Mouse (Mus musculus) kidney, adult 8-10 months (tissue): Measurements from ENCODE around the gene Gucy1a1.
A peak's percentile ranks its signal among the peaks of the same experiment; 100 is the strongest.
"Not testable (repeated sequence)": the region's sequence is repeated elsewhere in the genome, so short reads cannot be mapped to it uniquely, and the experiment has no call there.

Experiments used
- DNase-seq, 2 experiments: peaks; one replicate each; pipeline ENCODE4 v3.0.0; 2022

Gene Gucy1a1

DNA sequence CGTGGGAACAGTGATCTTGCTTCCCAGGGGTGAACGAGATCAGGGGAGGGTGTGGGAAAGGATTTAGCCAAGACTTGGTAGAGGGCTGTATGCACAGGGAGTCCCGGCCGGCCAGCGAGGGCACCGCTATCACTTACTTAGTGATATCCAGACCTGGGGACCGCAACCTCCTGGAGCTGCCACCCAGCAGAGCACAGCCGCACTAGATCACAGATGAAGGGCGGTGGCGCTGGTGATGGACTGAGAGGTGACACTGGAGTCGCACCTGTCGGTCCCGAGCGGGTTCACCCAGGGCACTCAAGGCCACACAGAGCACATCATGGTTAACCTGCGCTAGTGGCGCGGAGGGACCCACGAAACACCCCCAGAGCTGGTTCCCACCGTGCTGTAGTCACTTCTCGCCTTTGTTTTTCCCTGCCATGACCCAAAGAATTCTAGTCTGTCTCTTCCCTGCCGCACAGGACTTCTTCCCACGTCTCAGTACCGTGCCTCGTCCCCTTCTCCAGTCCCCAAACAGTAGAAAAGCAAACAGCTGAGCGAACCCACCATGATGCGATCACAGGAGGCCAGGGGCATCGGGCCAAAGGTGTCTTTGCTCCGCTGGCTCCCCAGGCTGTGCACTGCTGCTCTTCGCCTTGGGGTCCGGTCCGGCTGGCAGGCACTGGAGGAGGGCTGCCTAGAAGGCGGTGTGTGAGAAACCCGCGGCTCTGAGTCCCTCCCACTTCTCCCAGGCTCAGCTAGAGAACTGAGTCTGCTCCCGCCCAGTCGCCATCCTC is at the start of gene Gucy1a1:
Gucy1a1 (minus strand) TSS at position 664 of the 776 bp plus-strand sequence.
- peak; percentile 19 to 21 for DNase-seq

DNA sequence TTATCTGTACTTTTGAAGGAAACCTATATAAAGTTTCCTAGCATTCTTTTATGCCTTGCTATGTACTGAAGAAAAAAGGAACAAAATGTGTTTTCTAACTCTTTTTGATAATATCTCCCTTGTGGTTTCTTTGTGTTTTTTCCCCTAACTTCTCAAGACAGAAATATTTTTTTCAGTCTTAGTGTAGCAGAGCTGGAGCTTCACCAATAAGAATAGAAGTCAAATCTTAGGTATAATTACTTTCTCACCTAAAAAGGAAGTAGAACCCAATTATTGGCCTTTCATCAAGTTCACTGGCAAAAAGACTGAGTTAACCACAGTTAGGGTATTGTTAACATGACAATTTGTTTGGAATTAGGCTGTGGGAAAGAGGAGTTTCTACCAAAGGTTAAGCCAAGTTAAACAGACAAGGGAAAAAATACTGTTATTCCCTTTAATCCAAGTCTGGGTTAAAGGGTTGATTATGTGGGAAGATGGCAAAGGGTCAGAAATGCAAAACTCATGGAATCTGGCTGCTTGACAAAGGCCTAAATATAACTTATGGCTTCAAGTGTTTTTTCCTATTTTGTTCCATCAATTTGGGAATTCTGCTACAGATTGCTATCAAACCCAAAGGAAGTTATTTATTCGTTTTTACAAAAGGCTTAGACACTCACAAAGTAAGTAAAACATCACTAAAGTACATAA is 46.1 kb upstream of the Gucy1a1 start:
- no peak for DNase-seq

GRCm38 (mm10) chr3:82185626-82186025 is 40.0 kb upstream of the Gucy1a1 start:
- no peak for DNase-seq

DNA sequence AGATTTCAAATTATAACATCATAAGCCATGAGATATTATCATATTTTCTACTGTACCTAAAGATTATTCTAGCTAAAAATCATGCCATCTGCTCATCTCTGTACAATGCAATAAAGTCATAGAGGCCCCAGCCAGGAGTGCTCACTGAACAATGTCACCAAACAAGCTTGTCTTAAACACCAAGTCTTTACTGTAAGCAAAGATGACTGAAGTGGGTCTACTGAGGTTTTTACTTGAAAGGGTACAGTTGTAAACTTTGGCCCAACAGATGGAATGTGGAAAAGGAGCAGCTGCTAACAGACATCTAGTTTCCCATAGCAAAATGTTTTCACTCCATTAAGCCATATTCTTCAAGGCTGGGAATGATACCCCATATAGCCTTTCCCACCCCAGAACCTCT is 35.9 kb upstream of the Gucy1a1 start:
- no peak for DNase-seq

- DNase-seq, result no peak
Observed at GRCm38 (mm10) chr3:82180253-82180652, 34.7 kb upstream of the Gucy1a1 start.

DNA sequence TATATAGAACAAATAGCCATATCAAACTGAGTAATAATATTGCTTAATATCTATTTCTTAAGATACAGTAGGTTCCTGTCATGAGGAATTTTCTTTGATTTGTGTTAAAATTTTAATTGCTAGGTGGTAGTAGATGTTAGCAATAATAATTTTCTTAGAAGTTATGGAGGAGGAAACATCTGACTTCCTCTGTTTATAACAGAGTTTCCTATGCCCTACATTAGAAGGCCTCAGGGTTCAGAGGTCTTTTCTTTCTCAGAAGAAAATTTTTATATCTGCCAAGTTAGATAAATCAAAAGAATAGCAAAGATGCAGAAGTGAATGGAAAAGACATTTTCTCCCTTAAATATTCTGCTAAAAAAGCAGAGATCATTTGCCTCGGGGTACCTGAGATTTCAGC is 29.9 kb upstream of the Gucy1a1 start:
- no peak for DNase-seq

DNA sequence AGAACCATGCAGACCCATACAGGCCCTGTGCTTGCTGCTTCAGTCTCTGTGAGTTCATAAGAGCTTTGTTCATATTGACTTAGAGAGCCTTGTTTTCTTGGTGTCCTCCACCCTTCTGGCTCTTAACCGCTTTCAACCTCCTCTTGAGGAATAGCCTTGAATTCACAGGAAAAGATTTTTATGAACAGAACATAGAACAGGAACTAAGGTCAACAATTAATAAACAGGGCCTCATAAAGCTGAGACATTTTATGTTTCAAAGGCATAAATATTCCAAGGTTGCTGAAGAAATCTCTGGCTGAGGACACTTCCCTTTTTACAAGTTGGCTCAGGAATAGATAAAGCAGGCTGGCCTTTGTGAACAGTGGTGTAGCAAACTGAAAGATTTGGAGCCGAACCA is 21.5 kb upstream of the Gucy1a1 start:
- peak in 1 of 2 experiments; percentile 21 for DNase-seq

DNA sequence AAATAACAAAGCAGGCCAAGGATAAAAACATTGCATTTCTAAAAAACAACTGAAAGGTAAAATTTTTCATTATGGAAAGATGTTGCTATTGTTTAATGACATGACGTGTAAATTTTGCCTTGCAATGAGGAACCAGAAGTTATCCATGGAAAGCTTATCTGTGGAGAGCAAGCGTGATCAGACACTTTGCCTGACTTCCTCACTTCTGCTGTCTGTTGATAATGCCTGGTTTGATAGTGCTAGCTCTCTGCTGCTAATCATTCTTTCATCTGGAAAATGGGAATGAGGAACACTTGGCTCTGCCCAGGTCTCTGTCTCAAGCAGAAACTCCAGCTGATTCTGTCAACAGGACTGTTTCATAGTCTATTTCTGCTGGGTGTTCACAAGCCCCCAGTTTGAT is 20.3 kb upstream of the Gucy1a1 start:
- DNase-seq, result no peak

GRCm38 (mm10) chr3:82162992-82163391 is 17.4 kb upstream of the Gucy1a1 start:
- DNase-seq, result not testable (repeated sequence)

GRCm38 (mm10) chr3:82145978-82146377 is 389 bp upstream of the Gucy1a1 start:
- no peak for DNase-seq

GRCm38 (mm10) chr3:82144725-82145125 is 864 bp downstream of the Gucy1a1 start:
- DNase-seq, result no peak

- DNase-seq, result no peak
Observed at GRCm38 (mm10) chr3:82140781-82141180, 4.8 kb downstream of the Gucy1a1 start.

GRCm38 (mm10) chr3:82138002-82138667 is 7.5 kb downstream of the Gucy1a1 start:
- no peak for DNase-seq

DNA sequence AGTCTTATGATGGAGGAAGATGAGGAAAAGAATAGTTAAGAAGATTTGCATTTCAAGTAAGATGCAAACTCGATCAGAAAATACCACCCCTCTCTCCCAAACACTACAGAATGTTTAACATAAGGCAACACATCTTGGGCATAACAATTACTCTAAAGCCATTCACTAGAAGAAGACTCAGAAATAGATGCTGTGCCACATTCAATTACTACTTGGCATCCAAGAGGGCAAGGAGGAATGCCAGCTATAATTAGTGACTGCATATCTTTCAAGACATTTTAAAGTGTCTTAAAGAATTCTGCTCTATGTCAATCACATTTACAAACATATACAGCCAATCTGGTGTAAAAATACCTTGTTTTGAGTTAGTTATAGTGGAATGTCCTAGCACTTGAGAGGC is 10.1 kb downstream of the Gucy1a1 start:
- no peak for DNase-seq

DNA sequence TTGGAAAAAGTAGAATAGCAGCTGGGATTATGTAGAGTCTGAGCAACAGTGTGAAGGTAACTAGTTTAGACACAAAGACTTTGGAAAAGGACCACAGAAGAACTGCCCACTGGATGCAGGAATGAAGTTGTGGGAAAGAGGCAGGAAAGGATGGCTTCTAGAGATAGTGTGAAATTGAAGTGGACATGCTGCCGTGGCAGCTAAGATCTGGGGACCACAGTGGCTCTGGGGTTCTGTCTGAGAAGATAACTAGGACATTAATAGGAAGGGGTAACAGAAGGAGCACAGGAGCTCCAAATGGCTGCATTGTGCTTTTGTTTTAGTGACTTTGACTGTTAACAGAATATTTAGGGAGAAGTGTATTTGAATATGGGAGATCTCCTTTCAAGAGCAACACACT is 16.3 kb downstream of the Gucy1a1 start:
- no peak for DNase-seq

DNA sequence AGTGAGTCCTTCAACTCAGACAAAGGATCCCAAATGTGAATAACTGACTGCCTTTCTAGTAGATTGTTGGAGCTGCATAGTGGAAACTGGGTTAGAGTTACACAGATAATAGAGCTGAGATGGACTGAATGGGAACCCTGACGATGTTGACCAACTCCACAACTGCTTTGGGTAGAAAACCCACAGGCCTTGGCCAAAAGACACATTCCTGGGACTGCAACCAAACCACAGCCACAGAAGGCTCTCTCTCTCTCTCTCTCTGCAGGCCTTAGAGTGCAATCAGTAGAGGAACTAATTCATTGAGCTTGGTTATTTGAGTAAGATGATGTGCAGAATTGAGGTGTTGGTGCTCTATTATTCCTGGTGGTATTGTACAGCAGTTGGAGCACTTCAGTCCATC is 21.0 kb downstream of the Gucy1a1 start:
- no peak for DNase-seq

GRCm38 (mm10) chr3:82118916-82119315 is 26.7 kb downstream of the Gucy1a1 start:
- peak in 1 of 2 experiments; percentile 8 for DNase-seq

DNA sequence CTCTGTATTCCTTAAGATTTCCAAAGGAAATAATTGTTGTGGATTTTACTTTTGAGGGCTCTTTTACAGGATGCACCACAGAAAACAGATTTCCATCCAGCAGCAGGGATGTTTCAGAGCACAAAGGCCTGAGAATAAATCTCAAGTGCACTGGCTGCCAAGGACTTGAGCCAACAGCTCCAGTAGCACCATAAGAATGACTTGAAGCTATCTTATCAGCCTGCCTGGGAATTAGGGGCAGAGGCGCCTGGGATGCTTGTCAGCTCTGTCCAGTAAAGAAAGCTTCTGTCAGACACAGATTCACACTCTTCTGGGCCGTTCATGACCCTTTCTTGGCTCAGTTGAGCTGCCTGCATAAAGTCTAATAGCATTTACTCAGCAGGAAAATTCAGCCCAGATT is 33.1 kb downstream of the Gucy1a1 start:
- peak; percentile 13 to 36 for DNase-seq

GRCm38 (mm10) chr3:82111986-82112385 is 33.6 kb downstream of the Gucy1a1 start:
- peak in 1 of 2 experiments; percentile 10 for DNase-seq

DNA sequence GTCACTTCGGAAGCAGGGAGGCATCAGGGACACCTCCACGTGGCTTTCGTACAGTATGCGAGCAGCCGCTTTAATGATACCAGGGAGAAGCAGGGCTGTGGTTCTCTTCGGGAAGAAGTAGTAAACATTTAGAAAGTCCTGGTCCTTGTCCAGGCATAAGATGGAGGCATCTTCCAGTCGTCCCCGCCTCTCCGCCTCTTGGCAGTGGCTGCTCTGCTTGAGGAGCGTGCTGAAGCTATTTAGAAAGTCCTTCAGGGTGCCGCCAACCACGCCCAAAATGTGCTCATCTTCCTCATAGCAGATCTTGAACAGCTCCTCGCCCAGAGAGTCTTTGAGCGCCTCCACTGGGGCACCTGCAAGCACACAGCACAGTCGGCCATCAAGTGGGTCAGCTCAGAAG is 36.6 kb downstream of the Gucy1a1 start:
- no peak for DNase-seq

DNA sequence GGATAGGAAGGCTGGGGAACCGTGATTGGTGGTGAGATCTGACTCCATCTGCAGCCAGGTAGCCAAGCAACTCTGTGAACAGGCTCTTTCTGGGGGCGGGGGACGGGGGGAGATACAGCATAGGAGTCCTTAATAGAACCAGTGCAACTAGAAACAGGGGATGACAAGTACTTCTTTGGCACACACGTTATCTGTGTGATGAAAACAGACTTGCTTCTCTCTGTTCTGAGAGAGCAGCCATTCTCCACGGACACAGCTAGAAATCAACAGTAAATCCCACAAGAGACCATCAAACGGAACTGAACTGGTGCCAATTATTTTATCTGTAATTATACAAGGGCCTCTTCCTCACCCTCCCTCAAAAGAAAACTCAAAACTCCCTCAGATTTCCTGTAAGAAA is 41.4 kb downstream of the Gucy1a1 start:
- DNase-seq, result no peak

GRCm38 (mm10) chr3:82099127-82099526 is 46.5 kb downstream of the Gucy1a1 start:
- DNase-seq, result no peak

DNA sequence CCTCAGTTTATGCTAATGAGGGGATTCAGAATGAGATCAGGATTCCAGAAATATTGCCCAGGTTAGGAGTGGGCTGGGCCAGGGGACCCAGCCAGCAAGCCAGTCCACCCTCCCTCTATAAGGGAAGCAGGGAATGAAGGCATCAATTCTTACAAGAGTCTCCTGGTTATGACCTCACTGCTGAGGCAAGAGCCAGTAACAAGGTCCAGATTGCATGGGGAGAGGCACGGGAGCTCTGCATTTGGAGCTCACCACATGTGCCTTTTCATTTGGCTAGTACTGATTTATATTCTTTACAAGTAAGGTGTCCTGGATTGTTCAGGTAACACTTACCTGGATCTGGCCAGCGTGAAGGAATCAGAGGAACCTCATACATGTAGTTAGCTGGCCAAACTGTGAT is 48.8 kb downstream of the Gucy1a1 start:
- DNase-seq, result no peak
